Mouse (Mus musculus): ENCODE data around the gene Kctd12b. TPM values are rescaled to one million over a fixed set of nuclear protein-coding genes. Genes with fewer than 3 reads are reported as not detected.

Kctd12b gene
- 2.5 and 9.4 TPM in 2 replicates for polyA plus RNA-seq (2012; rRNA removed; ENCODE audit: low replicate concordance)

GRCm38 (mm10) chrX:153695782-153696395, at the start of gene Kctd12b:
TSS of gene Kctd12b (minus strand) at chrX:153696391.

GRCm38 (mm10) chrX:153723110-153723916, 27.1 kb upstream of the Kctd12b start, which contains the start of gene Nbdy:
TSS of gene Nbdy (plus strand) at chrX:153723590.

Other genes starting within 250 kb of the Kctd12b start
- gene Ubqln2, start 198.2 kb downstream of the Kctd12b start, polyA plus RNA-seq (2012; rRNA removed; ENCODE audit: low replicate concordance): 25.9 and 45.1 TPM in 2 replicates
- gene Cypt3, start 137.8 kb downstream of the Kctd12b start, polyA plus RNA-seq (2012; rRNA removed; ENCODE audit: low replicate concordance): not detected in 2 replicates
- 33.6 and 41.0 TPM in 2 replicates for gene Nbdy, start 27.2 kb upstream of the Kctd12b start, polyA plus RNA-seq (2012; rRNA removed; ENCODE audit: low replicate concordance)
- gene Spin2c, start 135.8 kb upstream of the Kctd12b start, polyA plus RNA-seq (2012; rRNA removed; ENCODE audit: low replicate concordance): 0.69 and 1.1 TPM in 2 replicates

All from mammary gland, adult 2 months (tissue).